Mouse (Mus musculus) left cerebral cortex, postnatal 4 days (tissue): Measurements from ENCODE around the gene Ano1. TPM values are rescaled to one million over a fixed set of nuclear protein-coding genes. Genes with fewer than 3 reads are reported as not detected.
A peak's percentile ranks its signal among the peaks of the same experiment; 100 is the strongest.

Source experiments
- DNase-seq: peaks from one replicate; pipeline ENCODE4 v3.0.0-alpha.2; 2022
- intact Hi-C: fragments of 180-260 bp; cut with DNase I; formaldehyde crosslinking; loops from one replicate; pipeline ENCODE4 v1.15.1; 2025
- total RNA-seq, 2 experiments: library from RNA; stranded (reverse); gene quantifications; 2 replicates each; pipeline ENCODE4 v1.2.3; 2021

The Ano1 gene
- total RNA-seq, 2 experiments from 2014 or later = 5.3 to 7.6 TPM

GRCm38 (mm10) chr7:144724283-144724682 lies 27.5 kb downstream of the Ano1 start:
- intact Hi-C loops = no loop called here
- no peak for DNase-seq

DNA sequence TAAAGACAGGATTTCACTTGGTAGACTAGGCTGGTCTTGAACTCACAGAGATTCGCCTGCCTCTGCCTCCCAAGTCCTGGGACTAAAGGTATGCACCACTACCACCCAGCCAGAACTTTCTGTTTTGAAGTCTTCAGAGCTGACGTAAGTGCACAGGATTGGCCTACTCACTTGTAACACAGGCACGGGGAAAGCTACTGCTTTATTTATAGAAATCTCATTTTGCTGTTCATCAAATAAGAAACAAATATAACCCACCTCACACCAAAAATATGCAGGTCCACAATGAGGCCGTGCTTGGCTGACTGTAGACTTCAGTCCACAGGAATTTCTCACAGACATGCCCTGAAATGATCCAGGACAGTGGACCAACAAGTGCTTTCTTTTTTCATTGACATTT lies 31.8 kb downstream of the Ano1 start:
- DNase-seq = no peak
- intact Hi-C loops = no loop called here

DNA sequence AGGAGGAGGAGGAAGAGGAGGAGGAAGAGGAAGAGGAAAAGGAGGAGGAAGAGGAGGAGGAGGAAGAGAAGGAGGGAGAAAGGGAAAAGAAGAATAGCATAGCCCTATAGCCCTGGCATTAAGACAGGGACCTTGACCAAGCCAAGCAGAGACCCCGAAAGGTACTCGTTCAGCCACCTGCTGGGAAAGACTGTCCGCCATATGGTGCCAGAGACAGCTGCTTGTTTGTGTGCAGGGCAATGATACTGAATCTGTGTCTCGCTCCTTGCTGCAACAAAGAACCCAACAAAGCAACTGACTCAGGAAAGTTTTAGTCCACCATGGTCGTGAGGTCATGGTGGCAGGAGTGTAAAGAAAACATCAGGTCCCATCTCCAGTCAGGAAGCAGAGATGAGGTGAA lies 34.0 kb downstream of the Ano1 start:
- intact Hi-C loops = no loop called here

DNA sequence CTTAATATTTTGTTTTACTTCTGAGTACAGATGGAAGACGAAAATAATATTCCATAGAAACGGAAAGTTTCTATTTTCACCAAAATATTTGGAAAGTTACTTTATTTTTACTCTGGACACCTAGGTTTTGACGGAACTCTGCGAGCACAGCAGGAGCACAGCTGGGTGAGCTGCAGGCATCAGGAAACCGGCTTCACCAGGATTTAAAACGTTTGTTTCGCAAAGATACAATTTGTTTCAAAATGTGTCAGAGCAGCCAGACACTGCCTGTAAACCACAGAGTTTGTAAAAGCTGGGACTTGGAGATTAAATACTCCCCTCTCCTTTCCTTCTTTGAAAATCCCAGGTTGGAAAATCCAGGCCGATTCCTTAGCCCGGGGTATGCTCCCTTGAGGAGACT lies 53.9 kb downstream of the Ano1 start:
- intact Hi-C loops = no loop called here
- no peak for DNase-seq

More for the DNA sequence above, 34.0 kb downstream of the Ano1 start:
- DNase-seq = peak; percentile 52

- DNase-seq = peak; percentile 21
- intact Hi-C loops = no loop called here
Measured at GRCm38 (mm10) chr7:144696764-144697704, 54.7 kb downstream of the Ano1 start.

DNA sequence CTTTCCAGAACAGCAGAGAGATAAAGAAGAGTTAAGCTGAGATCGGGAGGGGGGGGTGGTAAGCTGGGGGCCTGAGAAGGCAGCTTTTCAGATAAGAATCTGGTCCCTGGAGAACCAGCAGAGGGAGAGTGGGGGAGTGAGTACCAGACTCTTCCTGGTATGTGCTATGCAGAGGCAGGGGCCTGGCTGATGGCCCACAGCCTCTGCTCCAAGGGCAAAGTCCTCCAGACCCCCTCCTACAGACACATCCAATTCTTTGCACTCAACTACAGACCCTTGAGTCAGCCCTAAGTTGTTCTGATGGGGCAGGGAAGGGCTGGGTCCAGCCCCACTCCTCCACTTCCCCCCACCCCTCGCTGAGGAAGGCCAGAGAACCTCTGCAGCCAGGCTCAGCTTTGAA lies 61.9 kb downstream of the Ano1 start:
- no peak for DNase-seq
- intact Hi-C loops = no loop called here

- intact Hi-C loops = no loop called here
- DNase-seq = peak; percentile 17
Measured at GRCm38 (mm10) chr7:144689136-144689535, 62.6 kb downstream of the Ano1 start.

DNA sequence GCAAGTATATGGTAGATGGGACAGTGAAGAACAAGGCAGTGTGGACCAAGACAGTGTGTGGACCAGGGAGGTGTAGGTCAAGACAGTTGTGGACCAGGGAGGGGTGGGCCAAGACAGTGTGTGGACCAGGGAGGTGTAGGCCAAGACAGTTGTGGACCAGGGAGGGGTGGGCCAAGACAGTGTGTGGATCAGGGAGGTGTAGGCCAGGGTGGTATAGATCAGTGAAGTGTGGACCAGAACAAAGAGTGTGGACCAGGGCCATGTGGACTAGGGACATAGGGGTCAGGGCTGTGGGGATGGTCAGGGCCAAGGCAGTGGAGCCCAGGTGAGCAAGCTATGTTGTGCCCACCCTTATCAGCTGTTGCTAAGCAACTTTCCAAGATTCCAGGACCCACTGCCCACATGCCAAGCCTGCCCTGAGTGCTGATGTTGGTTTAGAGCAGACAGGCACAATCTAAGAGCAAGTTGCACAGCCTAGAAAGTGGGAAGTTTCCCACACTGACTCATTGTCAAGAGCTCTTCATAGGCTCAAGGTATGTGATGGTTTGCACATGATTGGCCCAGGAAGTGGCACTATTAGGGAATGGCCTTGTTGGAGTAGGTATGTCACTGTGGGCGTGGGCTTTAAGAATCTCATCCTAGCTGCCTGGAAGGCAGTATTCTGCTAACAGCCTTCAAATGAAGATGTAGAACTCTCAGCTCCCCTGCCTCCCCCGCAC lies 64.0 kb downstream of the Ano1 start:
- no peak for DNase-seq
- intact Hi-C loops = no loop called here

DNA sequence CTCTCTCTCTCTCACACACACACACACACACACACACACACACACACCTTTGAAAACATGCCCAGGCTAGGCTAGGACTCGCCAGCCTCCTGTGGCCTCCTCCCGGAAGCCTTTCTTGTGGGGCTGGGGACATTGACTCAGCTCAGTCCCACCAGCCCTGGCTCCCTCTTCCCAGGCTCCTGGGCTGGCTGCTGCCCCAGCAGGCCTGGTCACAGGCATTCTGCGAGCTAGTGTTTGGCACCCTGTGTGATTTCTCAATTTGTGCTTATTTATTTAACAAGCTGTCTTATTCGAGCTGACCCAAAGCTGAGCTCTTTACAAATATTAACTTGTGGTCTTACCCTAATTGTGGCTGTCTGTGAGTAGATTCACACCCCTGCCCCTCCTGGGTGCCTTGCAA lies 66.8 kb downstream of the Ano1 start:
- intact Hi-C loops = no loop called here
- DNase-seq = no peak

GRCm38 (mm10) chr7:144684467-144684866 lies 67.3 kb downstream of the Ano1 start:
- intact Hi-C loops = no loop called here

GRCm38 (mm10) chr7:144680096-144680495 lies 71.7 kb downstream of the Ano1 start:
- DNase-seq = no peak
- intact Hi-C loops = no loop called here

More at GRCm38 (mm10) chr7:144684467-144684866, 67.3 kb downstream of the Ano1 start:
- DNase-seq = peak; percentile 70

GRCm38 (mm10) chr7:144678241-144679030 lies 73.3 kb downstream of the Ano1 start:
- DNase-seq = no peak
- intact Hi-C loops = no loop called here

DNA sequence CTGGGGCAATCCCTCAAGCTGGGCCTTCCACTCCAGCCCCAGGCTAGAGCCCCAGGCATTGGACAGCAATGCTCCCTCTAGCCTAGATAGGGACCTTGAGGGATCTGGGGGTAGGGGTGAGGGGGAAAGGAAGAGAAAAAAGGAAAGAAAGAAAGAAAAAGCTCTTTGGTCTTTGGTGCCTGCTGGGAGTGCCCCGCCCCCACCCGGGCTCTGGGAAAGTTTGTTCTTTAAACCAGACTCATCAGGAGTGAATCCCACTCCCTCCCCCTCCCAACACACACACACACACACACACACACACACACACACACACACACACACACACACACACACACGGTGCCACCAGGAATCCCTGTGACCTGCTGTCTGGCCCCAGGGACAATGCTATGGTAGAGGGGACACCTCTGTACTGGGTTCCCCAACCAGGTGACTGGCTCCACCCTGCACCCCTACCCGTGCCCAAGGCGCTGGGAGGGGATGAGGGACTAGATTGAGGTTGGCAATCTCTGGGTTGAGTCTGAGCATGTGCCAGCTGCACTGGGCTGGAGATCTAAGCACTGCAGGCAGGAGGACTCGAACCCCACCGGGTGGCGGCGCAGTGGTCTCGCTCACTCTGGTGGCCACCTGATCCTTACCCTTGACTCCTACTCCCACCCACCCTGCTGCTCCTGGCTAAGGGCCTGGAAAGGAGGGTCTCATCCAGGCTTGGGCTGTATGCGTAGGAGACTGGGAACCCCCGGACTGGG lies 74.3 kb downstream of the Ano1 start:
- intact Hi-C loops = no loop called here
- DNase-seq = peak; percentile 14

GRCm38 (mm10) chr7:144675632-144676031 lies 76.1 kb downstream of the Ano1 start:
- no peak for DNase-seq
- intact Hi-C loops = no loop called here

GRCm38 (mm10) chr7:144669895-144670294 lies 81.9 kb downstream of the Ano1 start:
- intact Hi-C loops = no loop called here
- no peak for DNase-seq

GRCm38 (mm10) chr7:144668603-144669278 lies 83.0 kb downstream of the Ano1 start:
- intact Hi-C loops = no loop called here
- DNase-seq = no peak

GRCm38 (mm10) chr7:144667091-144667490 lies 84.7 kb downstream of the Ano1 start:
- intact Hi-C loops = no loop called here
- no peak for DNase-seq

GRCm38 (mm10) chr7:144665585-144665984 lies 86.2 kb downstream of the Ano1 start:
- intact Hi-C loops = no loop called here
- no peak for DNase-seq

DNA sequence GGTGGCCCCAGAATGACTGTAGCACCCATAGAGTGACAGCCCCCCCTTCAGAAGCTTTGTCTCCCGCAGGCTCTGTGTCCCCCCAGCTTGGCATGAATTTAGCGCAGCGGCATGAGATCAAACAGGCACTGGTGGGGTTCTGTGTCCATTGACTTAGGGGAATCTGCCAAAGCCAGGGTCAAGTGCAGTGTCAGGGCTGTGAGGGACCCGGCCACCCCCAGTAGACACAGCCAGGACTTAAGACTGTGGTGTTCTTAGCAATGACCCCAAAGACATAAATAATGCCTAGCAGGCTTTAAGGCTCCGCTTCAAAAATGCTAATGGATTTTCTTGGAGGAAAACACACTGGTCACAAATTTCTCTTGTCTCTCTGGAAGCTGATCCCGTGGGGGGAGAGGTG lies 88.2 kb downstream of the Ano1 start:
- no peak for DNase-seq
- intact Hi-C loops = no loop called here
